Mouse (Mus musculus): ENCODE data around the gene Iqce.

- TF ChIP-seq CTCF (conservative IDR thresholded peaks at IDR 0.05; ENCODE audit: low read length) (no peak), POU5F1 (IDR thresholded peaks at IDR 0.05; ENCODE audit: borderline replicate concordance, low read length) (no peak), NANOG (IDR thresholded peaks at IDR 0.05; ENCODE audit: borderline replicate concordance, low read length) (no peak)
Measured at GRCm38 (mm10) chr5:140720773-140721172, 18.6 kb upstream of the Iqce start.

All from E14TG2a.4 (cell line).